Mouse (Mus musculus) liver, embryonic 14.5 days (tissue): ENCODE measurements around the gene Ncl. TPM values are rescaled to one million over a fixed set of nuclear protein-coding genes. Genes with fewer than 3 reads are reported as not detected.

Source experiments
- ATAC-seq: fragments of 200-750 bp; cut with Nextera tagmentation; 2 replicates; pipeline ENCODE4 v1.8.0; 2017; ENCODE audit warnings: moderate number of reproducible peaks, mild to moderate bottlenecking, moderate library complexity; ENCODE audit not compliant: insufficient read depth
- DNase-seq, 3 experiments: peaks; one replicate each; pipeline ENCODE4 v3.0.0-alpha.2; 2012 to 2013; ENCODE audit warnings: low read depth in 3 of 3, low spot score in 3 of 3
- H3K27ac ChIP-seq: fragments of 300-500 bp; sonication (generic); 2 replicates; pipeline ENCODE4 v1.5.1; 2014; ENCODE audit warnings: moderate library complexity, mild to moderate bottlenecking, control low read depth, inconsistent platforms
- H3K27me3 ChIP-seq: fragments of 300-500 bp; sonication (generic); 2 replicates; pipeline ENCODE4 v1.6.1; 2014; ENCODE audit warnings: mild to moderate bottlenecking, low read length, moderate library complexity; ENCODE audit not compliant: control insufficient read depth, insufficient read depth
- H3K36me3 ChIP-seq: fragments of 300-500 bp; sonication (generic); replicated peaks from 2 replicates; pipeline ENCODE4 v1.6.1; 2014; ENCODE audit warnings: low read depth; ENCODE audit not compliant: control insufficient read depth, insufficient read depth
- H3K4me1 ChIP-seq, 2 experiments: fragments of 200-500 bp in 1 of 2; fragments of 300-500 bp in 1 of 2; sonication (generic) in 1 of 2; replicated peaks; 2 replicates each; pipeline ENCODE4 v1.6.1; 2012 to 2014; ENCODE audit warnings: antibody characterized with exemption in 1 of 2, inconsistent platforms in 1 of 2, low read length in 1 of 2; ENCODE audit not compliant: control insufficient read depth in 2 of 2, insufficient read depth in 2 of 2
- H3K4me2 ChIP-seq: fragments of 300-500 bp; sonication (generic); 2 replicates; pipeline ENCODE4 v1.6.1; 2014; ENCODE audit warnings: low read depth, mild to moderate bottlenecking, control low read depth, moderate library complexity
- H3K4me3 ChIP-seq, 2 experiments: fragments of 200-500 bp in 1 of 2; fragments of 300-500 bp in 1 of 2; sonication (generic) in 1 of 2; 2 replicates each; pipeline ENCODE4 v1.5.1; 2012 to 2014; ENCODE audit warnings: low read depth in 2 of 2, low read length in 2 of 2, mild to moderate bottlenecking in 2 of 2, control low read depth in 1 of 2, inconsistent platforms in 1 of 2, moderate library complexity in 1 of 2; ENCODE audit not compliant: insufficient read depth in 1 of 2
- H3K9ac ChIP-seq: fragments of 300-500 bp; sonication (generic); replicated peaks from 2 replicates; pipeline ENCODE4 v1.6.1; 2014; ENCODE audit warnings: mild to moderate bottlenecking, control low read depth, moderate library complexity
- H3K9me3 ChIP-seq: fragments of 300-500 bp; sonication (generic); 2 replicates; pipeline ENCODE4 v1.6.1; 2016; ENCODE audit warnings: low read length, mixed read lengths; ENCODE audit not compliant: control insufficient read depth
- CTCF ChIP-seq: IDR thresholded peaks from 2 replicates; pipeline ENCODE4 v1.5.1; 2016; ENCODE audit warnings: antibody characterized with exemption, low read depth, control low read depth
- EP300 ChIP-seq: IDR thresholded peaks from 2 replicates; pipeline ENCODE4 v1.6.1; 2016; ENCODE audit warnings: antibody characterized with exemption, low read depth
- WGBS: fragments of 180-500 bp; shearing (Covaris S2); extraction: QIAGEN DNeasy Blood & Tissue Kit; methylation state at CpG from one replicate; pipeline ENCODE4 v1.1.7; 2014; ENCODE audit not compliant: insufficient replicate concordance; 5-methylcytosine and 5-hydroxymethylcytosine counted together
- polyA plus RNA-seq, 2 experiments: library from polyadenylated mRNA; depleted of rRNA in 1 of 2; stranded (reverse) in 1 of 2; unstranded in 1 of 2; fragments of >200 nt; fragmentation: Nextera tagmentation in 1 of 2; extraction: Ambion mirVana in 1 of 2; gene quantifications; 2 replicates each; pipeline versions ENCODE4 v1.2.1 to v1.2.3; 2012 to 2014

Ncl gene
- polyA plus RNA-seq, 2 experiments: 192 to 208 TPM

- Histone ChIP-seq H3K4me3 (no peak overlapping the region), H3K27ac (no peak overlapping the region), H3K9ac (no peak overlapping the region), H3K27me3 (no peaks in the 10 kb centered on the region), H3K36me3 (no peaks in the 10 kb centered on the region), H3K9me3 (no peaks in the 10 kb centered on the region), H3K4me1 (peaks cover 0 to 4% of the 10 kb centered on the region in 2 experiments; a peak in 1 of 4 replicates), H3K4me2 (no peak overlapping the region)
- 56% methylated on average over 3 of the region's 3 CpGs for WGBS
- DNase-seq (no peak), ATAC-seq (no peak)
- TF ChIP-seq CTCF (no peak), EP300 (no peak)
Measured at GRCm38 (mm10) chr1:86394246-86394645, 35.0 kb upstream of the Ncl start.

GRCm38 (mm10) chr1:86393219-86393618 lies 34.0 kb upstream of the Ncl start:
- H3K9ac ChIP-seq: no peak overlapping the region
- no peak overlapping the region for H3K27ac ChIP-seq
- WGBS: 38% methylated on average over 3 of the region's 3 CpGs
- H3K4me2 ChIP-seq: no peak overlapping the region
- no peaks in the 10 kb centered on the region for H3K27me3 ChIP-seq
- no peaks in the 10 kb centered on the region; a peak in 1 of 4 replicates for H3K4me1 ChIP-seq
- TF ChIP-seq CTCF (no peak), EP300 (no peak)
- no peak overlapping the region for H3K4me3 ChIP-seq
- ATAC-seq: no peak
- DNase-seq: no peak
- H3K9me3 ChIP-seq: no peaks in the 10 kb centered on the region
- H3K36me3 ChIP-seq: no peaks in the 10 kb centered on the region

- Histone ChIP-seq H3K9me3 (no peaks in the 10 kb centered on the region), H3K9ac (no peak overlapping the region), H3K4me3 (no peak overlapping the region), H3K4me1 (no peaks in the 10 kb centered on the region), H3K36me3 (no peaks in the 10 kb centered on the region), H3K27me3 (no peaks in the 10 kb centered on the region), H3K27ac (no peak overlapping the region), H3K4me2 (no peak overlapping the region)
- DNase-seq: no peak
- TF ChIP-seq CTCF (no peak), EP300 (no peak)
- 42% methylated on average over 2 of the region's 2 CpGs for WGBS
- no peak for ATAC-seq
Measured at GRCm38 (mm10) chr1:86391425-86391824, 32.2 kb upstream of the Ncl start.

- Histone ChIP-seq H3K9me3 (no peaks in the 10 kb centered on the region), H3K4me2 (no peak overlapping the region), H3K27me3 (no peaks in the 10 kb centered on the region), H3K4me1 (no peaks in the 10 kb centered on the region), H3K9ac (no peak overlapping the region), H3K27ac (no peak overlapping the region), H3K36me3 (no peaks in the 10 kb centered on the region), H3K4me3 (no peak overlapping the region)
- DNase-seq (peak; percentile 36 to 41 (median 39)), ATAC-seq (no peak)
- WGBS: 2% methylated on average over 11 of the region's 11 CpGs
- no peak for TF ChIP-seq EP300
- TF ChIP-seq CTCF: peak; percentile 93
Measured at GRCm38 (mm10) chr1:86389230-86389629, 30.0 kb upstream of the Ncl start.

GRCm38 (mm10) chr1:86381027-86381426 lies 21.8 kb upstream of the Ncl start:
- Histone ChIP-seq H3K4me3 (peak overlapping the region; percentile 33 to 60), H3K27me3 (no peaks in the 10 kb centered on the region), H3K9me3 (no peaks in the 10 kb centered on the region), H3K4me2 (peak overlapping the region; percentile 58), H3K36me3 (no peaks in the 10 kb centered on the region), H3K4me1 (no peaks in the 10 kb centered on the region; a peak in 1 of 4 replicates), H3K27ac (no peak overlapping the region), H3K9ac (peak overlapping the region; percentile 39; the same call in 1 of the 2 replicates)
- DNase-seq (peak in 2 of 3 experiments; percentile 51 to 67), ATAC-seq (peak; percentile 67; the same call in 1 of the 2 replicates)
- WGBS: 11% methylated on average over 13 of the region's 13 CpGs
- TF ChIP-seq CTCF: peak; percentile 97
- no peak for TF ChIP-seq EP300
